Mouse (Mus musculus) G1E (cell line): ENCODE results near the gene Cuedc1.

Experiments
- CTCF ChIP-seq: IDR thresholded peaks from 2 replicates; pipeline ENCODE4 v1.5.1; 2012; ENCODE audit warnings: low read depth, low read length, inconsistent platforms, mixed read lengths
- GATA1 ChIP-seq: IDR thresholded peaks from 2 replicates; pipeline ENCODE4 v1.6.1; 2012; ENCODE audit warnings: borderline replicate concordance, low read length, inconsistent platforms, mixed read lengths
- POLR2AphosphoS5 ChIP-seq: IDR thresholded peaks from 2 replicates; pipeline ENCODE4 v1.6.1; 2012; ENCODE audit warnings: low read depth, low read length, inconsistent platforms; ENCODE audit not compliant: insufficient replicate concordance
- TAL1 ChIP-seq: conservative IDR thresholded peaks from 2 replicates; pipeline ENCODE4 v1.6.1; 2012; ENCODE audit warnings: low read depth, low read length, inconsistent platforms, mixed read lengths

GRCm38 (mm10) chr11:88123731-88124130, 25.9 kb downstream of the Cuedc1 start:
- TF ChIP-seq CTCF (no peak), POLR2AphosphoS5 (no peak), TAL1 (no peak), GATA1 (no peak)
